Mouse (Mus musculus) heart, embryonic 11.5 days (tissue): ENCODE data around the gene Fndc3b. TPM values are rescaled to one million over a fixed set of nuclear protein-coding genes. Genes with fewer than 3 reads are reported as not detected.

ENCODE experiments used
- ATAC-seq: fragments of 200-750 bp; cut with Nextera tagmentation; replicated peaks from 2 replicates; pipeline ENCODE4 v1.8.0; 2017; ENCODE audit warnings: moderate library complexity; ENCODE audit not compliant: insufficient number of reproducible peaks, low FRiP score, low TSS enrichment
- H3K27ac ChIP-seq: fragments of 300-500 bp; sonication (generic); 2 replicates; pipeline ENCODE4 v1.5.1; 2014; ENCODE audit warnings: mild to moderate bottlenecking, low read depth, low read length
- H3K27me3 ChIP-seq: fragments of 300-500 bp; sonication (generic); 2 replicates; pipeline ENCODE4 v1.6.1; 2014; ENCODE audit warnings: mild to moderate bottlenecking, low read length, mixed read lengths; ENCODE audit not compliant: control insufficient read depth, insufficient read depth
- H3K36me3 ChIP-seq: fragments of 300-500 bp; sonication (generic); 2 replicates; pipeline ENCODE4 v1.6.1; 2014; ENCODE audit warnings: mild to moderate bottlenecking, low read length, moderate library complexity, mixed read lengths; ENCODE audit not compliant: control insufficient read depth, insufficient read depth
- H3K4me1 ChIP-seq: fragments of 300-500 bp; sonication (generic); 2 replicates; pipeline ENCODE4 v1.6.1; 2014; ENCODE audit warnings: low read length; ENCODE audit not compliant: control insufficient read depth, insufficient read depth
- H3K4me2 ChIP-seq: fragments of 300-500 bp; sonication (generic); 2 replicates; pipeline ENCODE4 v1.6.1; 2014; ENCODE audit warnings: mild to moderate bottlenecking, moderate library complexity
- H3K4me3 ChIP-seq: fragments of 300-500 bp; sonication (generic); 2 replicates; pipeline ENCODE4 v1.5.1; 2014; ENCODE audit warnings: low read depth, low read length
- H3K9ac ChIP-seq: fragments of 300-500 bp; sonication (generic); 2 replicates; pipeline ENCODE4 v1.6.1; 2014; ENCODE audit warnings: mild to moderate bottlenecking, low read depth, low read length, moderate library complexity
- H3K9me3 ChIP-seq: fragments of 300-500 bp; sonication (generic); replicated peaks from 2 replicates; pipeline ENCODE4 v1.6.1; 2016; ENCODE audit warnings: low read length; ENCODE audit not compliant: control insufficient read depth
- WGBS: fragments of 180-500 bp; shearing (Covaris S2); extraction: QIAGEN DNeasy Blood & Tissue Kit; methylation state at CpG from one replicate; pipeline ENCODE4 v1.1.7; 2014; ENCODE audit not compliant: insufficient replicate concordance; 5-methylcytosine and 5-hydroxymethylcytosine counted together
- polyA plus RNA-seq: library from polyadenylated mRNA; unstranded; fragments of >200 nt; fragmentation: Nextera tagmentation; extraction: Ambion mirVana; gene quantifications from 2 replicates; pipeline ENCODE4 v1.2.1, GENCODE M21; 2014

Gene Fndc3b
- polyA plus RNA-seq, 1 experiment from 2014 or later = 28.6 TPM

GRCm38 (mm10) chr3:27673660-27674059 is 37.4 kb downstream of the Fndc3b start:
- no peaks in the 10 kb centered on the region for H3K27me3 ChIP-seq
- no peak for ATAC-seq
- H3K9me3 ChIP-seq = no peaks in the 10 kb centered on the region
- H3K4me2 ChIP-seq = no peak overlapping the region
- H3K4me3 ChIP-seq = no peak overlapping the region
- H3K27ac ChIP-seq = no peak overlapping the region
- 49% methylated on average over 7 of the region's 7 CpGs for WGBS
- no peaks in the 10 kb centered on the region for H3K36me3 ChIP-seq
- no peak overlapping the region for H3K9ac ChIP-seq
- H3K4me1 ChIP-seq = peaks cover 55% of the 10 kb centered on the region

GRCm38 (mm10) chr3:27670416-27670815 is 40.7 kb downstream of the Fndc3b start:
- no peak overlapping the region for H3K9ac ChIP-seq
- no peak overlapping the region for H3K4me3 ChIP-seq
- ATAC-seq = no peak
- no peaks in the 10 kb centered on the region for H3K27me3 ChIP-seq
- peak overlapping the region; percentile 12; the same call in 1 of the 2 replicates for H3K4me2 ChIP-seq
- peak overlapping the region; percentile 80 for H3K27ac ChIP-seq
- peaks cover 67% of the 10 kb centered on the region for H3K4me1 ChIP-seq
- WGBS = 41% methylated on average over 12 of the region's 12 CpGs
- no peaks in the 10 kb centered on the region for H3K9me3 ChIP-seq
- H3K36me3 ChIP-seq = no peaks in the 10 kb centered on the region

- no peak for ATAC-seq
- Histone ChIP-seq H3K4me1 (peaks cover 66% of the 10 kb centered on the region), H3K27ac (no peak overlapping the region), H3K9me3 (no peaks in the 10 kb centered on the region), H3K9ac (no peak overlapping the region), H3K4me3 (no peak overlapping the region), H3K36me3 (no peaks in the 10 kb centered on the region), H3K27me3 (no peaks in the 10 kb centered on the region), H3K4me2 (no peak overlapping the region)
- 83% methylated on average over 4 of the region's 4 CpGs for whole genome bisulfite sequencing
These were observed 43.8 kb downstream of the Fndc3b start for GRCm38 (mm10) chr3:27667280-27667679.

GRCm38 (mm10) chr3:27665338-27665737 is 45.8 kb downstream of the Fndc3b start:
- Histone ChIP-seq H3K4me1 (peaks cover 58% of the 10 kb centered on the region), H3K9ac (no peak overlapping the region), H3K27ac (no peak overlapping the region)

GRCm38 (mm10) chr3:27663221-27663620 is 47.9 kb downstream of the Fndc3b start:
- Histone ChIP-seq H3K4me2 (no peak overlapping the region), H3K36me3 (no peaks in the 10 kb centered on the region), H3K4me3 (no peak overlapping the region), H3K27ac (peak overlapping the region; percentile 74), H3K9me3 (no peaks in the 10 kb centered on the region), H3K27me3 (no peaks in the 10 kb centered on the region), H3K4me1 (peaks cover 40% of the 10 kb centered on the region), H3K9ac (no peak overlapping the region)
- no peak for ATAC-seq
- 43% methylated on average over 5 of the region's 5 CpGs for WGBS

More at GRCm38 (mm10) chr3:27665338-27665737, 45.8 kb downstream of the Fndc3b start:
- H3K4me2 ChIP-seq = no peak overlapping the region
- no peaks in the 10 kb centered on the region for H3K27me3 ChIP-seq
- no peaks in the 10 kb centered on the region for H3K36me3 ChIP-seq
- ATAC-seq = no peak
- 4% methylated on average over 1 of the region's 1 CpGs for WGBS
- H3K4me3 ChIP-seq = no peak overlapping the region
- H3K9me3 ChIP-seq = no peaks in the 10 kb centered on the region

- H3K4me1 ChIP-seq = peaks cover 58% of the 10 kb centered on the region
- ATAC-seq = no peak
These were observed 52.8 kb downstream of the Fndc3b start for GRCm38 (mm10) chr3:27658198-27658763.

GRCm38 (mm10) chr3:27656764-27657390 is 54.2 kb downstream of the Fndc3b start:
- H3K27me3 ChIP-seq = no peaks in the 10 kb centered on the region
- H3K36me3 ChIP-seq = no peaks in the 10 kb centered on the region
- H3K4me1 ChIP-seq = peaks cover 64% of the 10 kb centered on the region
- H3K9ac ChIP-seq = no peak overlapping the region
- H3K9me3 ChIP-seq = no peaks in the 10 kb centered on the region
- H3K4me2 ChIP-seq = peak overlapping the region; percentile 22
- ATAC-seq = no peak
- WGBS = 35% methylated on average over 7 of the region's 7 CpGs
- H3K4me3 ChIP-seq = no peak overlapping the region
- H3K27ac ChIP-seq = peak overlapping the region; percentile 2

More at GRCm38 (mm10) chr3:27658198-27658763, 52.8 kb downstream of the Fndc3b start:
- no peak overlapping the region for H3K4me3 ChIP-seq
- H3K27ac ChIP-seq = no peak overlapping the region
- H3K9me3 ChIP-seq = no peaks in the 10 kb centered on the region
- whole genome bisulfite sequencing = 82% methylated on average over 4 of the region's 4 CpGs
- no peak overlapping the region for H3K4me2 ChIP-seq
- no peak overlapping the region for H3K9ac ChIP-seq
- H3K36me3 ChIP-seq = no peaks in the 10 kb centered on the region
- no peaks in the 10 kb centered on the region for H3K27me3 ChIP-seq

- Histone ChIP-seq H3K4me1 (peaks cover 67% of the 10 kb centered on the region), H3K27ac (peak overlapping the region; percentile 64), H3K36me3 (no peaks in the 10 kb centered on the region), H3K27me3 (no peaks in the 10 kb centered on the region), H3K9me3 (no peaks in the 10 kb centered on the region), H3K9ac (no peak overlapping the region), H3K4me2 (0 out of 2 replicates have a peak overlapping the region, but pooled peaks have one; percentile 27), H3K4me3 (no peak overlapping the region)
- no peak for ATAC-seq
- 29% methylated on average over 4 of the region's 4 CpGs for WGBS
These were observed 55.4 kb downstream of the Fndc3b start for GRCm38 (mm10) chr3:27655673-27656072.

GRCm38 (mm10) chr3:27655042-27655441 is 56.1 kb downstream of the Fndc3b start:
- Histone ChIP-seq H3K9me3 (no peaks in the 10 kb centered on the region), H3K4me1 (peaks cover 71% of the 10 kb centered on the region), H3K4me3 (no peak overlapping the region), H3K27me3 (no peaks in the 10 kb centered on the region), H3K9ac (no peak overlapping the region), H3K36me3 (no peaks in the 10 kb centered on the region), H3K27ac (peak overlapping the region; percentile 64), H3K4me2 (no peak overlapping the region)
- 79% methylated on average over 11 of the region's 11 CpGs for WGBS
- ATAC-seq = no peak
